Mouse (Mus musculus): ENCODE results near the gene Casp6. TPM values are rescaled to one million over a fixed set of nuclear protein-coding genes. Genes with fewer than 3 reads are reported as not detected.

The Casp6 gene
- polyA plus RNA-seq, 1 experiment from 2014 or later = 79.8 TPM

DNA sequence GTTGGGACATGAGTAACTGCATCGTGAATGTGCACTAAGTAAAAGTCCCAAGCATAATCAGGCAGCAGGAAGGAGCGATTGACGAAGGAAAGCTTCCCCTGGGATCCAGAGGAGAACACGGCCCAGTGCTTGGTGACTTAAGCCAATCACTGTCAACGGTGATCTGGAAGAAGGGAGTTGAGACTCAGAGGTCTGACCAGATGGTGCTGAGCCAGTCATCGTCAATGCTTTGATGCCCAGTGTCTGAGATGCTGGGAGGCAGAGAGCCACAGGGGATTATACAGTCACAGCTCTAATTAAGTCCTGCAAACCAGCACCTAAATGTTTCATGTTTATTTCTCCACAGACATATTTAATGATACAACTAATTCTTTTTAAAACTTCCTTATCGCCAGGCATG lies 37.8 kb downstream of the Casp6 start:
- Histone ChIP-seq H3K4me1 (ENCODE audit: insufficient read depth) (no peaks in the 10 kb centered on the region), H3K9ac (no peak overlapping the region), H3K4me2 (no peak overlapping the region), H3K27ac (ENCODE audit: low read depth) (no peak overlapping the region), H3K9me3 (ENCODE audit: low read depth, low read length) (no peaks in the 10 kb centered on the region), H3K27me3 (ENCODE audit: insufficient read depth, low read length) (no peaks in the 10 kb centered on the region), H3K4me3 (ENCODE audit: low read depth, low read length) (no peak overlapping the region), H3K36me3 (ENCODE audit: insufficient read depth) (no peaks in the 10 kb centered on the region)
- WGBS = 64% methylated on average over 7 of the region's 7 CpGs
- ATAC-seq (ENCODE audit: insufficient read depth) (no peak), DNase-seq (no peak)
- no peak for TF ChIP-seq CTCF (IDR thresholded peaks at IDR 0.05; ENCODE audit: low read depth)

DNA sequence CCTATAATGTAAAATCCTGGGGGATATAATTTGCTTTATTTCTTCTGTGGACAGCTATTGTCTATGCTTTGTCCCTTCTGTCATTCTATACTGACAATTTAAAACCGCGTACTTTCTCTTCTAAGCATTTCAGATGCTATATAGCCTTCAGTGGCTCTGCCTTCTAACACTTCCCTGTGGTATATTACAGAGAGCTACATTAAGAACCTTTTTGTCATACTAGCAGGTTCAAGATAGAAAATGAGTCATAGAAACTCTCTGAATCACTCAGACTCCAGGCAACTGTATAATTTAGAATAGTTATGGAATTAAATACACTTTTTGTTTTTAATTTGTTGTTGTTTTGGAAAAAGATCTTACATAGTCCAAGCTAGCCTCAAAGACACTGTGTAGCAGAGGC lies 39.6 kb downstream of the Casp6 start:
- WGBS = 98% methylated on average over 2 of the region's 2 CpGs
- H3K4me3 ChIP-seq (ENCODE audit: low read depth, low read length) = no peak overlapping the region
- H3K27ac ChIP-seq (ENCODE audit: low read depth) = no peak overlapping the region
- no peak overlapping the region for H3K9ac ChIP-seq
- H3K36me3 ChIP-seq (ENCODE audit: insufficient read depth) = no peaks in the 10 kb centered on the region
- H3K4me2 ChIP-seq = no peak overlapping the region
- ATAC-seq (ENCODE audit: insufficient read depth) (no peak), DNase-seq (no peak)
- no peaks in the 10 kb centered on the region for H3K4me1 ChIP-seq (ENCODE audit: insufficient read depth)
- no peak for TF ChIP-seq CTCF (IDR thresholded peaks at IDR 0.05; ENCODE audit: low read depth)
- H3K9me3 ChIP-seq (ENCODE audit: low read depth, low read length) = no peaks in the 10 kb centered on the region
- H3K27me3 ChIP-seq (ENCODE audit: insufficient read depth, low read length) = no peaks in the 10 kb centered on the region

GRCm38 (mm10) chr3:129941291-129941690 lies 40.1 kb downstream of the Casp6 start:
- Histone ChIP-seq H3K36me3 (ENCODE audit: insufficient read depth) (no peaks in the 10 kb centered on the region), H3K27ac (ENCODE audit: low read depth) (no peak overlapping the region), H3K27me3 (ENCODE audit: insufficient read depth, low read length) (no peaks in the 10 kb centered on the region), H3K4me3 (ENCODE audit: low read depth, low read length) (no peak overlapping the region), H3K4me2 (no peak overlapping the region), H3K9ac (no peak overlapping the region), H3K9me3 (ENCODE audit: low read depth, low read length) (no peaks in the 10 kb centered on the region), H3K4me1 (ENCODE audit: insufficient read depth) (no peaks in the 10 kb centered on the region)
- ATAC-seq (ENCODE audit: insufficient read depth) = no peak
- 90% methylated on average over 1 of the region's 1 CpGs for WGBS
- no peak for DNase-seq
- no peak for TF ChIP-seq CTCF (IDR thresholded peaks at IDR 0.05; ENCODE audit: low read depth)

GRCm38 (mm10) chr3:129943813-129944212 lies 42.6 kb downstream of the Casp6 start:
- no peak for ATAC-seq (ENCODE audit: insufficient read depth)
- H3K27me3 ChIP-seq (ENCODE audit: insufficient read depth, low read length) = no peaks in the 10 kb centered on the region
- TF ChIP-seq CTCF (IDR thresholded peaks at IDR 0.05; ENCODE audit: low read depth) = no peak
- no peak for DNase-seq
- no peak overlapping the region for H3K4me3 ChIP-seq (ENCODE audit: low read depth, low read length)
- H3K27ac ChIP-seq (ENCODE audit: low read depth) = no peak overlapping the region
- no peak overlapping the region for H3K9ac ChIP-seq
- no peak overlapping the region for H3K4me2 ChIP-seq
- H3K36me3 ChIP-seq (ENCODE audit: insufficient read depth) = no peaks in the 10 kb centered on the region
- WGBS = 62% methylated on average over 4 of the region's 4 CpGs
- H3K9me3 ChIP-seq (ENCODE audit: low read depth, low read length) = no peaks in the 10 kb centered on the region
- H3K4me1 ChIP-seq (ENCODE audit: insufficient read depth) = no peaks in the 10 kb centered on the region

DNA sequence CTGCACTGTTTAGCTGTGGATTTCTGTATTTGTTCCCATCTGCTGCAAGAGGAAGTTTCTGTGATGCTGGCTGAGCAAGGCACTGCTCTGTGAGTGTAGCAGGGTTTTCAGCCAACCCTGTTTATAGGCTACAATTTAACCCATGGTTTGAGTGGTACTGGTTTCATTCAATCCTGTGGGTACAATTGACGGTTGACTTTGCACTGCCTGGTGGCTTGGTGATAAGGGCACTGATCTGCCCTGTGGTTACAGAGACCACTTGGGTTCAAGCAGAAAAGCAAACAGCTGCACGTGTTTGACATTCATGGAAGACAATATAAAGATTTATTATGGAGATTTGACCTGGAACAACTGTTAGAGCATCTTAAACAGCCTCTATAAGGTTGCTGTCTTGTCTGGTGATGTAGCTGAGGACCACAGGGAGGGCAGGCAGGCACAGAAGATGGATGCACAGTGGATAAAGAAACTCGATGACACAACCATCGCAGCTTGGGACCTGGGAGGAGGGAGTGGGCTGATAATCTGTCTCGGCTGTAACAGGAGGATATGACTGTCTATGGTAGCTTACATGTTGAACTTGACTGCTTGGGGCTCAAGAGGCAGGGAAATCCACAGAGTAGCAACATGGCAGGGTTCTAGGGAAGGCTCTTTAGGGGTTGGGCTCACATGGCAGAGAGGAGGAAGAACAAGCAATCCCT lies 45.1 kb downstream of the Casp6 start:
- Histone ChIP-seq H3K4me2 (no peak overlapping the region), H3K4me3 (ENCODE audit: low read depth, low read length) (no peak overlapping the region), H3K9ac (no peak overlapping the region), H3K36me3 (ENCODE audit: insufficient read depth) (no peaks in the 10 kb centered on the region), H3K27ac (ENCODE audit: low read depth) (no peak overlapping the region), H3K4me1 (ENCODE audit: insufficient read depth) (no peaks in the 10 kb centered on the region), H3K9me3 (ENCODE audit: low read depth, low read length) (no peaks in the 10 kb centered on the region), H3K27me3 (ENCODE audit: insufficient read depth, low read length) (no peaks in the 10 kb centered on the region)
- DNase-seq (no peak), ATAC-seq (ENCODE audit: insufficient read depth) (no peak)
- 47% methylated on average over 5 of the region's 5 CpGs for WGBS
- no peak for TF ChIP-seq CTCF (IDR thresholded peaks at IDR 0.05; ENCODE audit: low read depth)

DNA sequence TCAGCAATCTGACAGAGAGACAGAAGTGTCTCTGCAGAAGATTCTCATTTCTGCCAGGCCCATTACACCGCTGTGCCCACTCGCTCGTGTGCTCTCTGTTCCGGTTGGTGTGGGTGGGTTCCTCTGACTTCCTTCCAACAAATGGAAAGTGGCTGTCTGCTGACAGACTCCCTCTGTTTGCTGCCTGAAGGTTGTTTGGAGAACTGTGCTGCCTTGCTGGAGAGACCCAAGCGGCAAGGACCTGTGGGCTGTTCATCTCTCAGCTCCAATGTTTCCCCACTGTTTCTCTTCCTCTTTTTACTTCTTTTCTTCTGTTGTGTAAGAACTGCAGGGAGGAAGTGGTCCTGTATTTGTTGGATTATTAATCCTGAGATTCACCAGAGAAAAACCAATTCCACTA lies 47.1 kb downstream of the Casp6 start:
- ATAC-seq (ENCODE audit: insufficient read depth) (no peak), DNase-seq (no peak)
- Histone ChIP-seq H3K4me2 (no peak overlapping the region), H3K9ac (no peak overlapping the region), H3K9me3 (ENCODE audit: low read depth, low read length) (no peaks in the 10 kb centered on the region), H3K27ac (ENCODE audit: low read depth) (no peak overlapping the region), H3K27me3 (ENCODE audit: insufficient read depth, low read length) (no peaks in the 10 kb centered on the region), H3K4me3 (ENCODE audit: low read depth, low read length) (no peak overlapping the region), H3K36me3 (ENCODE audit: insufficient read depth) (no peaks in the 10 kb centered on the region), H3K4me1 (ENCODE audit: insufficient read depth) (no peaks in the 10 kb centered on the region)
- 58% methylated on average over 5 of the region's 5 CpGs for WGBS
- TF ChIP-seq CTCF (IDR thresholded peaks at IDR 0.05; ENCODE audit: low read depth) = no peak

DNA sequence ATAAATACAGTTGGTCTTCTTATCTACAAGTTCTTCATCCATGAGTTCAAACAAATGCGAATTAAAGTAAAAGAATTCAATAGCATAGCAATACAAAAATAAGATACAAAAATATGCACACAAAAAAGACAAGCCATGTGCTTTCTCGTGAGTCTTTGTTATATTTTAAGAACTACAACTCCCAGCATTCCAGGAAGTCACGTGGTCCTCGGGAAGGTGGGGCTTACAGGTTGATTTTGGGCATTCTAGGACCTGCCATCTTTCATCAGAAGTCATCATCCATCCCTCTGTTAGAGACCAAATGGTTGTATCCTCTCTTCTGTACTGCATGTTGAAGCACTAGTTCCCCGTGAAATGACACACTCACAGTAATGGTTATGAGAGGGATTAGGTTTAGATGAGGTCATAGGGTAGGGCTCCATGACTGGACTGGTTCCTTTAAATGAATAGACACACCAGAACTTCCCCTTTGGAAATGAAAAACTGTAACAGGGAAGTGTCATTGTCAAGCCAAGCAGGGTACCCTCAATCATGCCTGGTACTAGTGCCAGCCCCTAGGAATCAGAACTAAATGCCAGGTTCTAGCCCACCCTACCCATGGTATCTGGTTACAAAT lies 48.0 kb downstream of the Casp6 start:
- 79% methylated on average over 5 of the region's 5 CpGs for WGBS
- no peaks in the 10 kb centered on the region for H3K4me1 ChIP-seq (ENCODE audit: insufficient read depth)
- DNase-seq (no peak), ATAC-seq (ENCODE audit: insufficient read depth) (no peak)
- H3K4me2 ChIP-seq = no peak overlapping the region
- no peak for TF ChIP-seq CTCF (IDR thresholded peaks at IDR 0.05; ENCODE audit: low read depth)
- no peak overlapping the region for H3K9ac ChIP-seq
- H3K36me3 ChIP-seq (ENCODE audit: insufficient read depth) = no peaks in the 10 kb centered on the region
- H3K27ac ChIP-seq (ENCODE audit: low read depth) = no peak overlapping the region
- H3K9me3 ChIP-seq (ENCODE audit: low read depth, low read length) = no peaks in the 10 kb centered on the region
- no peak overlapping the region for H3K4me3 ChIP-seq (ENCODE audit: low read depth, low read length)
- no peaks in the 10 kb centered on the region for H3K27me3 ChIP-seq (ENCODE audit: insufficient read depth, low read length)
